Mouse (Mus musculus): ENCODE measurements at regions not wholly inside any gene's neighbourhood (a gene's known extent, or its start where the extent isn't known, plus 50 kb on each side); places are given as distances from the start of the nearest gene placed in this dataset.

DNA sequence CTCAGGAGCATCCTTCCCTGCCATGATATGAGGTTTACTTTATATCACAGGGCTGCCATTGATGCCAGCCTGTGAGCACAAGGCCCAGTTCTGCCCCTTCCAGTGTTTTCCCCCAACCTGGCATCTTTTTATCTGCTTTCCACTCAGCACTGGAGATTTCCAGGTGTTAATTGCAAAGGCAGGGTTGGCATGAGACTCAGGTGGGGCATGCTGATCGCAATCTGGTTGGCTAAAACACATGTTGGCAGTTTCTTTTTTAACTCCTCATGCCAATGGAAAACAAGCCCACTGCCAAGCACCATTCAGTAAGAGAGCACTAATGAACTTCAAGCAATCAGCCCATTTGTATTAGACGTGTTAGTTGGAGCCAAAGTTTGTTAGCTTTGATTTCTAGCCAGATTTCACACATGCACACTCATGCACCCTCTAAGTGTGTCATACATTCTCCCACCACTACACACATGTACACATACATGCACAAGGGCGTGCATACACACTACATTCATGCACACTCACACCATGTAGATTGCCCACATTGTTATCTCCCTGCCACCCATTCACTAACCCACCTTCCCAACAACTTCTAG lies 192.5 kb upstream of the Gmds start:
- no peak for TF ChIP-seq CTCF (conservative IDR thresholded peaks at IDR 0.05; ENCODE audit: insufficient read depth, insufficient read length, low read depth, low read length)
- TF ChIP-seq POLR2A (IDR thresholded peaks at IDR 0.05; ENCODE audit: low read depth, low read length) = no peak

All from kidney, adult 2 months (tissue).